Mouse (Mus musculus): ENCODE results near the gene Prkch.

Prkch gene

GRCm38 (mm10) chr12:73715331-73715730 lies 130.7 kb downstream of the Prkch start:
- DNase-seq (ENCODE audit: low spot score) = no peak

GRCm38 (mm10) chr12:73715954-73716731 lies 131.5 kb downstream of the Prkch start:
- DNase-seq (ENCODE audit: low spot score) = no peak

- no peak for DNase-seq (ENCODE audit: low spot score)
Observed at GRCm38 (mm10) chr12:73718036-73718435, 133.4 kb downstream of the Prkch start.

GRCm38 (mm10) chr12:73719816-73720215 lies 135.2 kb downstream of the Prkch start:
- DNase-seq (ENCODE audit: low spot score) = no peak

GRCm38 (mm10) chr12:73720466-73720865 lies 135.9 kb downstream of the Prkch start:
- no peak for DNase-seq (ENCODE audit: low spot score)

- no peak for DNase-seq (ENCODE audit: low spot score)
Observed at GRCm38 (mm10) chr12:73722060-73722459, 137.5 kb downstream of the Prkch start.

GRCm38 (mm10) chr12:73723067-73723466 lies 138.5 kb downstream of the Prkch start:
- DNase-seq (ENCODE audit: low spot score) = no peak

- DNase-seq (ENCODE audit: low spot score) = no peak
Observed at GRCm38 (mm10) chr12:73723887-73724286, 139.3 kb downstream of the Prkch start.

GRCm38 (mm10) chr12:73725825-73726604 lies 141.4 kb downstream of the Prkch start:
- no peak for DNase-seq (ENCODE audit: low spot score)

- no peak for DNase-seq (ENCODE audit: low spot score)
Observed at GRCm38 (mm10) chr12:73727046-73727445, 142.4 kb downstream of the Prkch start.

- DNase-seq (ENCODE audit: low spot score) = no peak
Observed at GRCm38 (mm10) chr12:73730603-73731002, 146.0 kb downstream of the Prkch start.

GRCm38 (mm10) chr12:73731093-73731492 lies 146.5 kb downstream of the Prkch start:
- no peak for DNase-seq (ENCODE audit: low spot score)

- DNase-seq (ENCODE audit: low spot score) = no peak
Observed at GRCm38 (mm10) chr12:73731848-73732540, 147.4 kb downstream of the Prkch start.

GRCm38 (mm10) chr12:73732862-73733261 lies 148.3 kb downstream of the Prkch start:
- no peak for DNase-seq (ENCODE audit: low spot score)

- no peak for DNase-seq (ENCODE audit: low spot score)
Observed at GRCm38 (mm10) chr12:73736931-73737330, 152.3 kb downstream of the Prkch start.

- DNase-seq (ENCODE audit: low spot score) = no peak
Observed at GRCm38 (mm10) chr12:73739611-73740219, 155.1 kb downstream of the Prkch start.

- DNase-seq (ENCODE audit: low spot score) = no peak
Observed at GRCm38 (mm10) chr12:73742577-73742976, 158.0 kb downstream of the Prkch start.

GRCm38 (mm10) chr12:73743087-73743486 lies 158.5 kb downstream of the Prkch start:
- DNase-seq (ENCODE audit: low spot score) = no peak

GRCm38 (mm10) chr12:73746072-73746471 lies 161.5 kb downstream of the Prkch start:
- DNase-seq (ENCODE audit: low spot score) = no peak

- DNase-seq (ENCODE audit: low spot score) = no peak
Observed at GRCm38 (mm10) chr12:73748373-73748772, 163.8 kb downstream of the Prkch start.

- no peak for DNase-seq (ENCODE audit: low spot score)
Observed at GRCm38 (mm10) chr12:73754476-73755150, 170.0 kb downstream of the Prkch start.

GRCm38 (mm10) chr12:73755646-73756045 lies 171.1 kb downstream of the Prkch start:
- DNase-seq (ENCODE audit: low spot score) = no peak

Data from ovary, postnatal 14 days (tissue).